Mouse (Mus musculus): ENCODE results near the gene Fcna. TPM values are rescaled to one million over a fixed set of nuclear protein-coding genes. Genes with fewer than 3 reads are reported as not detected.
A peak's percentile ranks its signal among the peaks of the same experiment; 100 is the strongest.

Fcna gene
- polyA plus RNA-seq, 1 experiment from 2014 or later: 0.69 TPM

GRCm38 (mm10) chr2:25607761-25608622, 19.8 kb downstream of the Fcna start, which contains the start of gene Rabl6:
TSS of gene Rabl6 (minus strand) at chr2:25608521.
- ATAC-seq (ENCODE audit: insufficient number of reproducible peaks, insufficient read depth, low FRiP score, low TSS enrichment): peak; percentile 89
- Histone ChIP-seq H3K9me3 (no peaks in the 10 kb centered on the region), H3K4me1 (peaks cover 15% of the 10 kb centered on the region), H3K9ac (peak within 1 kb of the TSS; percentile 89), H3K4me3 (peak within 1 kb of the TSS; percentile 99), H3K36me3 (peaks cover 4% of the 10 kb centered on the region), H3K27ac (peak within 1 kb of the TSS; percentile 91), H3K4me2 (replicated peaks) (peak within 1 kb of the TSS; percentile 68), H3K27me3 (peaks cover 4% of the 10 kb centered on the region; the same call in 1 of the 2 replicates)
- WGBS: under 1% methylated on average over 80 of the region's 80 CpGs

GRCm38 (mm10) chr2:25602526-25602925, 25.3 kb downstream of the Fcna start:
- H3K27me3 ChIP-seq: no peaks in the 10 kb centered on the region
- no peak overlapping the region for H3K4me2 ChIP-seq (replicated peaks)
- peaks cover 59% of the 10 kb centered on the region for H3K36me3 ChIP-seq
- ATAC-seq (ENCODE audit: insufficient number of reproducible peaks, insufficient read depth, low FRiP score, low TSS enrichment): no peak
- no peak overlapping the region for H3K27ac ChIP-seq
- peaks cover 15% of the 10 kb centered on the region for H3K4me1 ChIP-seq
- no peaks in the 10 kb centered on the region for H3K9me3 ChIP-seq
- no peak overlapping the region for H3K9ac ChIP-seq
- no peak overlapping the region for H3K4me3 ChIP-seq
- 93% methylated on average over 5 of the region's 5 CpGs for WGBS

- no peak for ATAC-seq (ENCODE audit: insufficient number of reproducible peaks, insufficient read depth, low FRiP score, low TSS enrichment)
- Histone ChIP-seq H3K27me3 (no peaks in the 10 kb centered on the region), H3K4me3 (no peak overlapping the region), H3K4me2 (replicated peaks) (no peak overlapping the region), H3K36me3 (peaks cover 84% of the 10 kb centered on the region), H3K4me1 (no peaks in the 10 kb centered on the region), H3K9ac (no peak overlapping the region), H3K27ac (no peak overlapping the region), H3K9me3 (no peaks in the 10 kb centered on the region)
- 88% methylated on average over 2 of the region's 2 CpGs for WGBS
Observed at GRCm38 (mm10) chr2:25600037-25600436, 27.8 kb downstream of the Fcna start.

- no peak overlapping the region for H3K27ac ChIP-seq
- 81% methylated on average over 1 of the region's 1 CpGs for WGBS
- H3K27me3 ChIP-seq: no peaks in the 10 kb centered on the region
- no peak for ATAC-seq (ENCODE audit: insufficient number of reproducible peaks, insufficient read depth, low FRiP score, low TSS enrichment)
- H3K4me2 ChIP-seq (replicated peaks): no peak overlapping the region
- H3K9ac ChIP-seq: no peak overlapping the region
- peaks cover 91% of the 10 kb centered on the region for H3K36me3 ChIP-seq
- no peaks in the 10 kb centered on the region for H3K4me1 ChIP-seq
- no peaks in the 10 kb centered on the region for H3K9me3 ChIP-seq
- H3K4me3 ChIP-seq: no peak overlapping the region
Observed at GRCm38 (mm10) chr2:25598749-25599148, 29.1 kb downstream of the Fcna start.

- WGBS: 95% methylated on average over 5 of the region's 5 CpGs
- Histone ChIP-seq H3K9ac (no peak overlapping the region), H3K9me3 (no peaks in the 10 kb centered on the region), H3K4me2 (replicated peaks) (no peak overlapping the region), H3K4me3 (no peak overlapping the region), H3K4me1 (no peaks in the 10 kb centered on the region), H3K27ac (no peak overlapping the region), H3K36me3 (peaks cover 94% of the 10 kb centered on the region), H3K27me3 (no peaks in the 10 kb centered on the region)
- ATAC-seq (ENCODE audit: insufficient number of reproducible peaks, insufficient read depth, low FRiP score, low TSS enrichment): no peak
Observed at GRCm38 (mm10) chr2:25596765-25597510, 30.9 kb downstream of the Fcna start.

- H3K4me2 ChIP-seq (replicated peaks): no peak overlapping the region
- H3K27me3 ChIP-seq: no peaks in the 10 kb centered on the region
- no peak for ATAC-seq (ENCODE audit: insufficient number of reproducible peaks, insufficient read depth, low FRiP score, low TSS enrichment)
- 77% methylated on average over 2 of the region's 2 CpGs for WGBS
- no peaks in the 10 kb centered on the region for H3K9me3 ChIP-seq
- H3K27ac ChIP-seq: no peak overlapping the region
- no peaks in the 10 kb centered on the region for H3K4me1 ChIP-seq
- H3K9ac ChIP-seq: no peak overlapping the region
- H3K36me3 ChIP-seq: peaks cover 87% of the 10 kb centered on the region
- H3K4me3 ChIP-seq: no peak overlapping the region
Observed at GRCm38 (mm10) chr2:25591863-25592262, 36.0 kb downstream of the Fcna start.

GRCm38 (mm10) chr2:25588227-25588907, 39.5 kb downstream of the Fcna start:
- Histone ChIP-seq H3K36me3 (peaks cover 91% of the 10 kb centered on the region), H3K4me1 (no peaks in the 10 kb centered on the region), H3K4me3 (no peak overlapping the region), H3K27me3 (no peaks in the 10 kb centered on the region), H3K9me3 (no peaks in the 10 kb centered on the region), H3K9ac (no peak overlapping the region), H3K4me2 (replicated peaks) (no peak overlapping the region), H3K27ac (no peak overlapping the region)
- WGBS: 94% methylated on average over 8 of the region's 8 CpGs
- ATAC-seq (ENCODE audit: insufficient number of reproducible peaks, insufficient read depth, low FRiP score, low TSS enrichment): no peak

GRCm38 (mm10) chr2:25587290-25587689, 40.5 kb downstream of the Fcna start:
- H3K9ac ChIP-seq: no peak overlapping the region
- no peak for ATAC-seq (ENCODE audit: insufficient number of reproducible peaks, insufficient read depth, low FRiP score, low TSS enrichment)
- no peaks in the 10 kb centered on the region for H3K27me3 ChIP-seq
- H3K36me3 ChIP-seq: peaks cover 87% of the 10 kb centered on the region
- no peak overlapping the region for H3K4me2 ChIP-seq (replicated peaks)
- no peak overlapping the region for H3K27ac ChIP-seq
- H3K4me1 ChIP-seq: 0 out of 2 replicates have a peak, but pooled peaks cover 6% of the 10 kb centered on the region
- H3K9me3 ChIP-seq: no peaks in the 10 kb centered on the region
- no peak overlapping the region for H3K4me3 ChIP-seq
- 89% methylated on average over 8 of the region's 8 CpGs for WGBS

GRCm38 (mm10) chr2:25585601-25586000, 42.2 kb downstream of the Fcna start:
- peaks cover 71% of the 10 kb centered on the region for H3K36me3 ChIP-seq
- H3K27me3 ChIP-seq: peaks cover 8% of the 10 kb centered on the region
- H3K4me3 ChIP-seq: no peak overlapping the region
- H3K4me2 ChIP-seq (replicated peaks): no peak overlapping the region
- H3K9ac ChIP-seq: no peak overlapping the region
- H3K27ac ChIP-seq: no peak overlapping the region
- WGBS: 88% methylated on average over 3 of the region's 3 CpGs
- ATAC-seq (ENCODE audit: insufficient number of reproducible peaks, insufficient read depth, low FRiP score, low TSS enrichment): no peak
- H3K4me1 ChIP-seq: peaks cover 16% of the 10 kb centered on the region; the same call in 1 of the 2 replicates
- no peaks in the 10 kb centered on the region for H3K9me3 ChIP-seq

GRCm38 (mm10) chr2:25584856-25585255, 43.0 kb downstream of the Fcna start:
- no peak overlapping the region for H3K9ac ChIP-seq
- 80% methylated on average over 4 of the region's 4 CpGs for WGBS
- ATAC-seq (ENCODE audit: insufficient number of reproducible peaks, insufficient read depth, low FRiP score, low TSS enrichment): no peak
- H3K36me3 ChIP-seq: peaks cover 65% of the 10 kb centered on the region
- no peak overlapping the region for H3K4me2 ChIP-seq (replicated peaks)
- H3K27me3 ChIP-seq: peaks cover 16% of the 10 kb centered on the region
- peaks cover 21% of the 10 kb centered on the region; the same call in 1 of the 2 replicates for H3K4me1 ChIP-seq
- H3K27ac ChIP-seq: no peak overlapping the region
- no peaks in the 10 kb centered on the region for H3K9me3 ChIP-seq
- H3K4me3 ChIP-seq: no peak overlapping the region

- Histone ChIP-seq H3K4me2 (replicated peaks) (no peak overlapping the region), H3K4me1 (peaks cover 28% of the 10 kb centered on the region; the same call in 1 of the 2 replicates), H3K27ac (no peak overlapping the region), H3K36me3 (peaks cover 63% of the 10 kb centered on the region), H3K9me3 (no peaks in the 10 kb centered on the region), H3K27me3 (peaks cover 23% of the 10 kb centered on the region), H3K4me3 (no peak overlapping the region), H3K9ac (no peak overlapping the region)
- WGBS: 92% methylated on average over 3 of the region's 3 CpGs
- ATAC-seq (ENCODE audit: insufficient number of reproducible peaks, insufficient read depth, low FRiP score, low TSS enrichment): no peak
Observed at GRCm38 (mm10) chr2:25584152-25584551, 43.7 kb downstream of the Fcna start.

Measured in embryonic facial prominence, embryonic 12.5 days (tissue).